Mouse (Mus musculus) MEL (cell line): ENCODE data around the gene Desi1.

Experiments
- CHD2 ChIP-seq: IDR thresholded peaks from 2 replicates; pipeline ENCODE4 v1.6.1; 2011; ENCODE audit warnings: low read length, improper control_type of control experiment
- CTCF ChIP-seq, 3 experiments: IDR thresholded peaks in 2 of 3; conservative IDR thresholded peaks in 1 of 3; 2 replicates each; pipeline ENCODE4 v1.5.1; 2011 to 2012; ENCODE audit warnings: low read length in 3 of 3, low read depth in 2 of 3, mild to moderate bottlenecking in 2 of 3, improper control_type of control experiment in 1 of 3, inconsistent platforms in 1 of 3, mixed read lengths in 1 of 3, moderate library complexity in 1 of 3; ENCODE audit not compliant: control insufficient read depth in 1 of 3, insufficient read depth in 1 of 3, poor library complexity in 1 of 3, severe bottlenecking in 1 of 3
- ELF1 ChIP-seq: IDR thresholded peaks from 2 replicates; pipeline ENCODE4 v1.6.1; 2014; ENCODE audit warnings: low read depth, mild to moderate bottlenecking, inconsistent platforms, low read length, improper control_type of control experiment, moderate library complexity
- EP300 ChIP-seq, 2 experiments: IDR thresholded peaks; 2 replicates each; pipeline ENCODE4 v1.6.1; 2011; ENCODE audit warnings: improper control_type of control experiment in 2 of 2, low read length in 2 of 2, low read depth in 1 of 2, mild to moderate bottlenecking in 1 of 2
- GATA1 ChIP-seq: IDR thresholded peaks from 2 replicates; pipeline ENCODE4 v1.6.1; 2011; ENCODE audit warnings: low read depth, low read length, improper control_type of control experiment
- JUND ChIP-seq: IDR thresholded peaks from 2 replicates; pipeline ENCODE4 v1.6.1; 2011; ENCODE audit warnings: low read depth, mild to moderate bottlenecking, improper control_type of control experiment, low read length
- KAT2A ChIP-seq: conservative IDR thresholded peaks from 2 replicates; pipeline ENCODE4 v1.6.1; 2012; ENCODE audit warnings: low read depth, low read length, improper control_type of control experiment, inconsistent platforms
- MAX ChIP-seq: IDR thresholded peaks from 2 replicates; pipeline ENCODE4 v1.6.1; 2011; ENCODE audit warnings: low read length, improper control_type of control experiment
- NRF1 ChIP-seq: IDR thresholded peaks from 2 replicates; pipeline ENCODE4 v1.6.1; 2014; ENCODE audit warnings: low read depth, mild to moderate bottlenecking, inconsistent platforms, low read length, improper control_type of control experiment, moderate library complexity; ENCODE audit not compliant: poor library complexity, insufficient read depth, severe bottlenecking
- POLR2A ChIP-seq, 2 experiments: IDR thresholded peaks; 2 replicates each; pipeline ENCODE4 v1.6.1; 2011 to 2012; ENCODE audit warnings: low read length in 2 of 2, mild to moderate bottlenecking in 2 of 2, control low read depth in 1 of 2, improper control_type of control experiment in 1 of 2, low read depth in 1 of 2, moderate library complexity in 1 of 2; ENCODE audit not compliant: control insufficient read depth in 1 of 2, insufficient read depth in 1 of 2, poor library complexity in 1 of 2
- POLR2AphosphoS2 ChIP-seq: IDR thresholded peaks from 2 replicates; pipeline ENCODE4 v1.6.1; 2011; ENCODE audit warnings: low read length, improper control_type of control experiment
- UBTF ChIP-seq: IDR thresholded peaks from 2 replicates; pipeline ENCODE4 v1.6.1; 2012; ENCODE audit warnings: low read depth, mild to moderate bottlenecking, inconsistent platforms, low read length, improper control_type of control experiment, moderate library complexity, borderline replicate concordance; ENCODE audit not compliant: insufficient read depth
- USF1 ChIP-seq: IDR thresholded peaks from 2 replicates; pipeline ENCODE4 v1.6.1; 2014; ENCODE audit warnings: low read depth, mild to moderate bottlenecking, inconsistent platforms, low read length, improper control_type of control experiment, moderate library complexity

DNA sequence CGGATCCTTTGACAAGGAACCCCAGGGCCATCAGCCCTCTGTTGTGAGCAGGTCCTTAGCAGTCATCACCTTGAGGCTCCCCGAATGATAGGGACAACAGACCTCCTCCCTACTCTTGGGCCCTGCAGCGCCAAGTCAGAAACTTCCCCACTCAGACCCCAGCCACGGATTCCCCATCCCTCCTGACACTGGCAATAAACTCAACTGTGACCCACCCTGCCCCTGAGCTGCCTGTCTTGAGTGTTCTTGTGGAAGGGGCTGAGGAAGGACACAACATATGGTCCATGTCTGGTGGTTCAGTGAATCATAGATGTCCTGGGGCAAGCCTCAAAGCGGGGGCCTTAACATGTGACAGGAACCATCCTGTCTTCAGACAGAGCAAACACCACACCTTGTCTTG is 82.9 kb downstream of the Desi1 start:
- TF ChIP-seq USF1 (no peak), NRF1 (no peak), CTCF (IDR thresholded peaks at IDR 0.05 in 2 of 3, conservative IDR thresholded peaks at IDR 0.05 in 1 of 3; ENCODE audit: control insufficient read depth in 1 of 3, insufficient read depth in 1 of 3, low read depth in 2 of 3, low read length in 3 of 3, poor library complexity in 1 of 3, severe bottlenecking in 1 of 3) (no peak), ELF1 (no peak), UBTF (no peak), POLR2A (IDR thresholded peaks at IDR 0.05; ENCODE audit: control insufficient read depth in 1 of 2, insufficient read depth in 1 of 2, low read depth in 1 of 2, low read length in 2 of 2, poor library complexity in 1 of 2) (no peak), EP300 (IDR thresholded peaks at IDR 0.05; ENCODE audit: low read depth in 1 of 2, low read length in 2 of 2) (no peak), POLR2AphosphoS2 (no peak), KAT2A (no peak), CHD2 (no peak), MAX (no peak), JUND (no peak), GATA1 (no peak)
